Mouse (Mus musculus): ENCODE measurements at regions not wholly inside any gene's neighbourhood (a gene's known extent, or its start where the extent isn't known, plus 50 kb on each side); places are given as distances from the start of the nearest gene placed in this dataset.

GRCm38 (mm10) chr15:52095629-52096190 is 1789.0 kb upstream of the Gm7489 start:
- no peak for TF ChIP-seq POLR2A (IDR thresholded peaks at IDR 0.05; ENCODE audit: control insufficient read depth, extremely low read depth, insufficient read depth, low read length, poor library complexity)
- TF ChIP-seq CTCF (IDR thresholded peaks at IDR 0.05; ENCODE audit: borderline replicate concordance, control insufficient read depth, extremely low read depth, insufficient read depth, low read length, poor library complexity) = no peak

Data from thymus, adult 2 months (tissue).